Mouse (Mus musculus) heart, embryonic 16.5 days (tissue): ENCODE measurements at regions not wholly inside any gene's neighbourhood (a gene's known extent, or its start where the extent isn't known, plus 50 kb on each side); places are given as distances from the start of the nearest gene placed in this dataset.
A peak's percentile ranks its signal among the peaks of the same experiment; 100 is the strongest.

Experiments used
- ATAC-seq: fragments of 200-750 bp; cut with Nextera tagmentation; replicated peaks from 2 replicates; pipeline ENCODE4 v1.8.0; 2017; ENCODE audit warnings: moderate number of reproducible peaks; ENCODE audit not compliant: insufficient read depth, low FRiP score; ENCODE audit errors: extremely low read depth
- H3K27ac ChIP-seq: fragments of 300-500 bp; sonication (generic); 2 replicates; pipeline ENCODE4 v1.5.1; 2014; ENCODE audit warnings: mild to moderate bottlenecking, low read length, control low read depth, moderate library complexity
- H3K27me3 ChIP-seq: fragments of 300-500 bp; sonication (generic); 2 replicates; pipeline ENCODE4 v1.6.1; 2014; ENCODE audit warnings: low read length, mixed read lengths; ENCODE audit not compliant: control insufficient read depth, insufficient read depth
- H3K36me3 ChIP-seq: fragments of 300-500 bp; sonication (generic); 2 replicates; pipeline ENCODE4 v1.6.1; 2014; ENCODE audit not compliant: control insufficient read depth, insufficient read depth
- H3K4me1 ChIP-seq: fragments of 300-500 bp; sonication (generic); 2 replicates; pipeline ENCODE4 v1.6.1; 2014; ENCODE audit warnings: low read length, mixed read lengths; ENCODE audit not compliant: control insufficient read depth, insufficient read depth
- H3K4me2 ChIP-seq: fragments of 300-500 bp; sonication (generic); 2 replicates; pipeline ENCODE4 v1.6.1; 2014; ENCODE audit warnings: low read depth, mild to moderate bottlenecking, control low read depth, low read length
- H3K4me3 ChIP-seq: fragments of 300-500 bp; sonication (generic); 2 replicates; pipeline ENCODE4 v1.5.1; 2014; ENCODE audit warnings: mild to moderate bottlenecking, control low read depth, low read length
- H3K9ac ChIP-seq: fragments of 300-500 bp; sonication (generic); 2 replicates; pipeline ENCODE4 v1.6.1; 2014; ENCODE audit warnings: low read length, control low read depth
- H3K9me3 ChIP-seq: fragments of 300-500 bp; sonication (generic); replicated peaks from 2 replicates; pipeline ENCODE4 v1.6.1; 2016; ENCODE audit warnings: low read length; ENCODE audit not compliant: control insufficient read depth
- WGBS: fragments of 180-500 bp; shearing (Covaris S2); extraction: QIAGEN DNeasy Blood & Tissue Kit; methylation state at CpG from one replicate; pipeline ENCODE4 v1.1.7; 2014; 5-methylcytosine and 5-hydroxymethylcytosine counted together

GRCm38 (mm10) chr11:44243184-44243583 is 156.7 kb upstream of the Il12b start:
- Histone ChIP-seq H3K4me2 (no peak overlapping the region), H3K4me3 (no peak overlapping the region), H3K27me3 (no peaks in the 10 kb centered on the region), H3K9me3 (no peaks in the 10 kb centered on the region), H3K4me1 (peaks cover 6% of the 10 kb centered on the region; the same call in 1 of the 2 replicates), H3K9ac (no peak overlapping the region), H3K27ac (peak overlapping the region; percentile 23), H3K36me3 (no peaks in the 10 kb centered on the region)
- WGBS = 7% methylated on average over 2 of the region's 2 CpGs
- ATAC-seq = peak; percentile 96

GRCm38 (mm10) chr11:44251821-44252220 is 148.0 kb upstream of the Il12b start:
- H3K27me3 ChIP-seq = no peaks in the 10 kb centered on the region
- no peak for ATAC-seq
- 88% methylated on average over 5 of the region's 5 CpGs for WGBS
- no peaks in the 10 kb centered on the region for H3K36me3 ChIP-seq
- H3K27ac ChIP-seq = no peak overlapping the region
- no peak overlapping the region for H3K4me3 ChIP-seq
- H3K9me3 ChIP-seq = no peaks in the 10 kb centered on the region
- no peak overlapping the region for H3K9ac ChIP-seq
- H3K4me1 ChIP-seq = no peaks in the 10 kb centered on the region
- H3K4me2 ChIP-seq = no peak overlapping the region

- no peaks in the 10 kb centered on the region for H3K9me3 ChIP-seq
- no peaks in the 10 kb centered on the region for H3K27me3 ChIP-seq
- no peaks in the 10 kb centered on the region for H3K4me1 ChIP-seq
- H3K9ac ChIP-seq = no peak overlapping the region
- H3K27ac ChIP-seq = no peak overlapping the region
- 80% methylated on average over 10 of the region's 10 CpGs for WGBS
- no peaks in the 10 kb centered on the region for H3K36me3 ChIP-seq
- H3K4me3 ChIP-seq = no peak overlapping the region
- no peak for ATAC-seq
- H3K4me2 ChIP-seq = no peak overlapping the region
Observed at GRCm38 (mm10) chr11:44260376-44261111, 139.3 kb upstream of the Il12b start.

GRCm38 (mm10) chr11:44261657-44262056 is 138.2 kb upstream of the Il12b start:
- ATAC-seq = no peak; the same call in 1 of the 2 replicates
- 41% methylated on average over 8 of the region's 8 CpGs for WGBS
- Histone ChIP-seq H3K27ac (no peak overlapping the region), H3K4me1 (no peaks in the 10 kb centered on the region), H3K9ac (no peak overlapping the region), H3K9me3 (no peaks in the 10 kb centered on the region), H3K36me3 (no peaks in the 10 kb centered on the region), H3K27me3 (no peaks in the 10 kb centered on the region), H3K4me2 (no peak overlapping the region), H3K4me3 (no peak overlapping the region)

- no peak overlapping the region for H3K27ac ChIP-seq
- WGBS = 92% methylated on average over 3 of the region's 3 CpGs
- no peak for ATAC-seq
Observed at GRCm38 (mm10) chr11:44262571-44262970, 137.3 kb upstream of the Il12b start.

GRCm38 (mm10) chr11:44272268-44272667 is 127.6 kb upstream of the Il12b start:
- Histone ChIP-seq H3K4me1 (no peaks in the 10 kb centered on the region), H3K36me3 (no peaks in the 10 kb centered on the region), H3K9ac (no peak overlapping the region), H3K27ac (no peak overlapping the region), H3K4me3 (no peak overlapping the region), H3K4me2 (no peak overlapping the region), H3K27me3 (no peaks in the 10 kb centered on the region), H3K9me3 (no peaks in the 10 kb centered on the region)
- no peak for ATAC-seq

More at GRCm38 (mm10) chr11:44262571-44262970, 137.3 kb upstream of the Il12b start:
- H3K36me3 ChIP-seq = no peaks in the 10 kb centered on the region
- no peaks in the 10 kb centered on the region for H3K9me3 ChIP-seq
- H3K27me3 ChIP-seq = no peaks in the 10 kb centered on the region
- H3K9ac ChIP-seq = no peak overlapping the region
- H3K4me3 ChIP-seq = no peak overlapping the region
- no peak overlapping the region for H3K4me2 ChIP-seq
- H3K4me1 ChIP-seq = no peaks in the 10 kb centered on the region

GRCm38 (mm10) chr11:44278521-44279208 is 121.2 kb upstream of the Il12b start:
- Histone ChIP-seq H3K9ac (no peak overlapping the region), H3K27me3 (no peaks in the 10 kb centered on the region), H3K36me3 (no peaks in the 10 kb centered on the region), H3K4me1 (no peaks in the 10 kb centered on the region), H3K9me3 (no peaks in the 10 kb centered on the region), H3K4me2 (no peak overlapping the region), H3K4me3 (no peak overlapping the region), H3K27ac (no peak overlapping the region)
- 65% methylated on average over 7 of the region's 7 CpGs for WGBS
- no peak for ATAC-seq

- Histone ChIP-seq H3K4me2 (no peak overlapping the region), H3K9me3 (no peaks in the 10 kb centered on the region), H3K27ac (no peak overlapping the region), H3K36me3 (no peaks in the 10 kb centered on the region), H3K9ac (no peak overlapping the region), H3K4me1 (no peaks in the 10 kb centered on the region), H3K4me3 (no peak overlapping the region), H3K27me3 (no peaks in the 10 kb centered on the region)
- no peak for ATAC-seq
- WGBS = 80% methylated on average over 2 of the region's 2 CpGs
Observed at GRCm38 (mm10) chr11:44285961-44286360, 113.9 kb upstream of the Il12b start.

GRCm38 (mm10) chr11:44288825-44289224 is 111.0 kb upstream of the Il12b start:
- Histone ChIP-seq H3K9ac (no peak overlapping the region), H3K36me3 (no peaks in the 10 kb centered on the region), H3K4me3 (no peak overlapping the region), H3K4me2 (no peak overlapping the region), H3K4me1 (no peaks in the 10 kb centered on the region), H3K27ac (no peak overlapping the region), H3K27me3 (no peaks in the 10 kb centered on the region), H3K9me3 (no peaks in the 10 kb centered on the region)
- 53% methylated on average over 1 of the region's 1 CpGs for WGBS
- ATAC-seq = no peak
